Mouse (Mus musculus) liver (tissue): ENCODE data around the gene Olfr826.
"Not testable (repeated sequence)": the region's sequence is repeated elsewhere in the genome, so short reads cannot be mapped to it uniquely, and the experiment has no call there.

Source experiments
- DNase-seq: peaks from one replicate; pipeline ENCODE4 v3.0.0-alpha.2; 2020; ENCODE audit warnings: mixed read lengths

The Olfr826 gene

GRCm38 (mm10) chr10:130184086-130184485, at the start of gene Olfr826:
Gene Olfr826, minus strand, starts transcription at chr10:130184186.
- no peak for DNase-seq

- DNase-seq, result no peak
Observed at GRCm38 (mm10) chr10:130232117-130232516, 48.1 kb upstream of the Olfr826 start.

- no peak for DNase-seq
Observed at GRCm38 (mm10) chr10:130229584-130229983, 45.6 kb upstream of the Olfr826 start.

- peak; percentile 38 for DNase-seq
Observed at GRCm38 (mm10) chr10:130228246-130228645, 44.3 kb upstream of the Olfr826 start.

GRCm38 (mm10) chr10:130225034-130225433, 41.0 kb upstream of the Olfr826 start:
- DNase-seq, result no peak

- no peak for DNase-seq
Observed at GRCm38 (mm10) chr10:130214303-130214702, 30.3 kb upstream of the Olfr826 start, which contains the start of gene Olfr827. Gene Olfr827, minus strand, starts transcription at chr10:130214403.

GRCm38 (mm10) chr10:130166666-130167065, 17.3 kb downstream of the Olfr826 start, which contains the start of gene Olfr825:
Gene Olfr825, minus strand, starts transcription at chr10:130166766.
- DNase-seq, result no peak

GRCm38 (mm10) chr10:130165196-130165595, 18.8 kb downstream of the Olfr826 start:
- DNase-seq, result no peak

- DNase-seq, result no peak
Observed at GRCm38 (mm10) chr10:130144121-130144520, 39.9 kb downstream of the Olfr826 start.

- DNase-seq, result not testable (repeated sequence)
Observed at GRCm38 (mm10) chr10:130142481-130142880, 41.5 kb downstream of the Olfr826 start.

- DNase-seq, result no peak
Observed at GRCm38 (mm10) chr10:130134811-130135210, 49.2 kb downstream of the Olfr826 start.

GRCm38 (mm10) chr10:130129900-130130299, 54.1 kb downstream of the Olfr826 start, which contains the start of gene Olfr824:
Gene Olfr824, minus strand, starts transcription at chr10:130130000.
- DNase-seq, result not testable (repeated sequence)
